Mouse (Mus musculus) embryonic facial prominence, embryonic 11.5 days (tissue): Measurements from ENCODE around the gene Mat2b. TPM values are rescaled to one million over a fixed set of nuclear protein-coding genes. Genes with fewer than 3 reads are reported as not detected.

Experiments
- polyA plus RNA-seq: library from polyadenylated mRNA; unstranded; fragments of >200 nt; fragmentation: Nextera tagmentation; extraction: Ambion mirVana; gene quantifications from 2 replicates; pipeline ENCODE4 v1.2.1, GENCODE M21; 2014

Mat2b gene
- polyA plus RNA-seq, 1 experiment from 2014 or later: 108 TPM

Other genes with a start within 250 kb of the Mat2b start
- 63.2 and 71.1 TPM in 2 replicates for gene Hmmr, start 38.2 kb upstream of the Mat2b start, polyA plus RNA-seq
- gene Nudcd2, start 38.5 kb upstream of the Mat2b start, polyA plus RNA-seq: 240 and 270 TPM in 2 replicates
- gene Ccng1, start 60.1 kb upstream of the Mat2b start, polyA plus RNA-seq: 45.5 and 47.0 TPM in 2 replicates